Mouse (Mus musculus) C2C12 (cell line): ENCODE data around the gene Cacna1c.

Source experiments
- CTCF ChIP-seq: IDR thresholded peaks from one replicate; pipeline ENCODE4 v1.5.1; 2011; ENCODE audit not compliant: control insufficient read depth, insufficient read depth, insufficient read length
- MYOD1 ChIP-seq: IDR thresholded peaks from one replicate; pipeline ENCODE4 v1.6.1; 2011; ENCODE audit warnings: low read depth; ENCODE audit not compliant: control insufficient read depth, insufficient read length
- MYOG ChIP-seq: IDR thresholded peaks from one replicate; pipeline ENCODE4 v1.6.1; 2011; ENCODE audit not compliant: control insufficient read depth, insufficient read length; ENCODE audit errors: extremely low read depth

DNA sequence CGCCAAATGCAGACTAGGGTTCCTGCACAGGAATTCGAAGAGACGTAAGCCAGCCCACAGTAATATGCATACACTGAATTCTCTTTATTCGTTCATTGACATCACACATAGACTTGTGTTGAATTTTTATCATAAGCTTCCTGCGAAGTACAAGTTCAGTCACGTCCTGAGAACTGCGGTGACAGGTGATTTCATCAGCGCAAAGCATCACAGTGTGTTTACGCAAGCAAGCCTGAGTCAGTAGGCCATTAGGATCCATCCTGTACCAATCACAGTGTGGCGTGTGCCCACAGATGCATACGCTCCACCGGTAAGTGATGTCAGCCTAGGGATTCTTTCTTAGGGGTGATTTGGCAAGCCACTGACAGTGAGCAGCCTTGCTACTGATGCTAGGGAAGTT, 114.6 kb downstream of the Cacna1c start:
- TF ChIP-seq CTCF (no peak), MYOD1 (no peak), MYOG (no peak)
